Mouse (Mus musculus) kidney, adult 11 months (tissue): ENCODE results near the gene 1700003E16Rik.
"Not testable (repeated sequence)": the region's sequence is repeated elsewhere in the genome, so short reads cannot be mapped to it uniquely, and the experiment has no call there.

ENCODE experiments used
- DNase-seq: peaks from one replicate; pipeline ENCODE4 v3.0.0; 2022

1700003E16Rik gene

GRCm38 (mm10) chr6:83127419-83127818 lies 28.8 kb upstream of the 1700003E16Rik start:
- DNase-seq, result no peak

DNA sequence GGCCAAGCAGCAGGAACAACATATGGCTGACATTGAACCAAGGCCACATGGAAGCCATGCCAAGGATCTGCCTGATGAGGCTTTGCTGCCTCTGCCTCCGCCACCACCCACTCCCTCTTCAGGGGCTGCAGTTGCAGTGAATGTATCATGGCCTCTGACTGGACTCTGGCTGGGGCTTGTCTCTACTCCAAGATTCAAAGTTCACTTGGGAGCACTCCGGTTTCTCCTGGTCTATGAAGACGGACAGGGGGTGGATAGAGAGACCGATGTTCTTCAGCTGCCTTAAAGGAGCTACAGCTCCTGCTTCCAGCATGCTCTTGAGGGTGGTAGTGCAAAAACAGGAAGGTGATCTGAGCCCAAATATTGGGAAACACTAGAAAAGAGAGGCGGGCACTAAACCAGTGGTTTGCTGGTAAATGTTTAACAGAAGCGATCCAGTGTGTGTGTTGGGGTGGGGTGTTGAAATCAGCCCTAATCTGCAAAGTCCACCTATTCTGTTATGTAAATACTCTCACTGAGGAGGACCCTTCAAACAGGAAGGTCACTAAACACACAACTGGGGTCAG lies 24.7 kb upstream of the 1700003E16Rik start:
- DNase-seq, result peak; percentile 88

GRCm38 (mm10) chr6:83132176-83132919 lies 23.9 kb upstream of the 1700003E16Rik start:
- peak; percentile 35 for DNase-seq

- DNase-seq, result peak; percentile 51
These were observed 22.0 kb upstream of the 1700003E16Rik start for GRCm38 (mm10) chr6:83134226-83134625.

- DNase-seq, result peak; percentile 77
These were observed 21.2 kb upstream of the 1700003E16Rik start, which contains the start of gene Rtkn for GRCm38 (mm10) chr6:83134951-83135513. Rtkn (plus strand) TSS chr6:83135463.

- peak; percentile 80 for DNase-seq
These were observed 20.5 kb upstream of the 1700003E16Rik start for GRCm38 (mm10) chr6:83135571-83136161.

DNA sequence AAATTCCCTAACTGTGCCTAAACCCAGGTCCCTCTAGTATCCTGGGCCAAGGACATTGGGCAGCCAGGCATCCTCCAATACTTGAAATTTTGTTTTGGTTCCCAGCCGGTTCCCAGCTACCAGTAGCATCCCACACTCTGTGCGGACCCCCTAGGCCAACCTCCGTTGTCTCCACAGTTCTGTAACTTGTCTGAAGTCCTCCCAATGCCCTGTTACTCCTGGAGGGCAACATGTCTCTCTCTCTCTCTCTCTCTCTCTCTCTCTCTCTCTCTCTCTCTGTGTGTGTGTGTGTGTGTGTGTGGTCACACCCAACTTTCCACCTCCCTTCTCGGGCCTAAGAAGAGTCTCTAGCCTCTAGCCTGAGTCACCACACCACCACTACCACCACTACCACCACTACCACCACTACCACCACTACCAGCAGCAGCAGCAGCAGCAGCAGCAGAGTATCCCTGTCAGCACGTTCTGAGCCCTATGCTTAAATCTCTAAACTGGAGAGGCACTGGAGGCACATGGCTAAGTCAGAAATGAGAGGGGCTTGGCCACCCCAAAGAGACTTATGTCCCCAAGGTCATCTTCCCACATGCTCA lies 19.8 kb upstream of the 1700003E16Rik start:
- DNase-seq, result no peak

- DNase-seq, result peak; percentile 70
These were observed 19.2 kb upstream of the 1700003E16Rik start for GRCm38 (mm10) chr6:83136881-83137575.

DNA sequence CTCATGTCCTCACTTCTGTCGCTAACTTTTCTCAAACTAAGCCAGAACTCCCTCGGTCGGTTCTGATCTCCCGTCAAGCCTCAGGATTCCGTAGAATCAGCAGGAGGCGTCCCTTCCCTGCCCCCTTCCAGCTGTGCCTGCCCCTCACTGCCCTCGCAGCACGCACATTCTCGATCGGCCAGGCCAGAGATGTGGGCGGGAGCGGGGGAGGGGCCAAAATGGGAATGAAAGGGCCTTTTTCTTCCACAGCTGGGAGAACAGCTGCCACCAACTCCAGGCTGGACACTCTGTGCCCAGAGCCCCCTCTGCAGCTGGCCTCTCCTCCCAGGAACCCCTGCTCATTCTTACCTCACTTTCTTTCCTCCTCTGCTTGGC lies 18.6 kb upstream of the 1700003E16Rik start:
- DNase-seq, result peak; percentile 89

GRCm38 (mm10) chr6:83138056-83138455 lies 18.1 kb upstream of the 1700003E16Rik start:
- DNase-seq, result peak; percentile 36

GRCm38 (mm10) chr6:83140044-83140443 lies 16.2 kb upstream of the 1700003E16Rik start:
- no peak for DNase-seq

GRCm38 (mm10) chr6:83141636-83142035 lies 14.6 kb upstream of the 1700003E16Rik start:
- DNase-seq, result no peak

GRCm38 (mm10) chr6:83142211-83142731 lies 13.9 kb upstream of the 1700003E16Rik start:
- DNase-seq, result no peak

DNA sequence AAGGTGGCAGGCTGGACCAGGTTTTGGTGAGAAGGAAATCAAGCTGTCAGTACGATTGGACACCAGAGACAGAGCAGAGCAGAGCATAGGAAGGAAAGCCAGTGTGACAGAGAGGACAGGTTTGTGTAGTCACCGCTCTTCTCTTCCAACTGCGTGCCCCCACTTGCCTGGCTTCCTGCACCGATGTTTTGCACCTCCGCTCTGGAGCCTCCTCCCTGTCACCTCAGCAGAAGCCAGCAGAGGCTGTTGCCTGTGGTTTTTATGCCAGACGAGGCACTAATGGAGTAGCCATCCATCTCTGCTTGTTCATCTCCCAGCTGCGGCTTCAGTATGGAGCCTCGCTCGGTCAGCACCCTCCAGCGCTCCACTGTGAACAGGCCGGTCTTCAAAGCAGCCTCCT lies 13.3 kb upstream of the 1700003E16Rik start:
- no peak for DNase-seq

DNA sequence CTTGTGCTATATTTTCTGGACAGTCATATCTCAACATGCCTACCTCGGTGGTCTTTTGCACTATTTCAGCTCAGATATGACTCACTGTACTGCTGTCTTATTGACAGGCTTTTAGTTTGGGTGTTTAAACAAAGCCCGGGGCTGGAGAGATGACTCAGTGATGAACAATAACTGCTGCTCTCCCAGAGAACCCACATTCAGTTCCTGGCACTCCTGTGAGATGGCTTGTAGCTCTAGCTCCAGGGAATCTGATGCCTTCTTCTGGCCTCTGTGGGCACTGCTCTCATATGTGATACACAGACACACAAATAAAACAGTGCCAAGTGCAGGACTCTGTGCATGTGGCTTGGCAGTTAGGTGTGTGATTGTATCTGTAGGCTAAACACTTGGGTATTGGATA lies 11.0 kb upstream of the 1700003E16Rik start:
- DNase-seq, result no peak

DNA sequence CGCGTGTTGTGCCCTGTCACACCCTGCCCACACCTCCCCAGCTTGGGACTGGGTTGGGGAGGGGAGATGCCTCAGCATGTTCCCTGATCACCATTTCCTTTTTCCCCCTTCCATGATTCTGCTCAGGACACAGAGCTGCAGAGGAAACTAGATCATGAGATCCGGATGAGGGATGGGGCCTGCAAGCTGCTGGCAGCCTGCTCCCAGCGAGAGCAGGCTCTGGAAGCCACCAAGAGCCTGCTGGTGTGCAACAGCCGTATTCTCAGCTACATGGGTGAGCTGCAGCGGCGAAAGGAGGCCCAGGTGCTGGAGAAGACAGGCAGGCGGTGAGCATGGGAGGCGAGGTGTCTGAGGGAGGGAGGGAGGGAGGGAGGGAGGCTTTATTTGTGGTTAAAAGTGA lies 10.4 kb upstream of the 1700003E16Rik start:
- no peak for DNase-seq

- DNase-seq, result no peak
These were observed 8.9 kb upstream of the 1700003E16Rik start for GRCm38 (mm10) chr6:83147280-83147679.

- no peak for DNase-seq
These were observed 4.5 kb upstream of the 1700003E16Rik start for GRCm38 (mm10) chr6:83151721-83152120.

DNA sequence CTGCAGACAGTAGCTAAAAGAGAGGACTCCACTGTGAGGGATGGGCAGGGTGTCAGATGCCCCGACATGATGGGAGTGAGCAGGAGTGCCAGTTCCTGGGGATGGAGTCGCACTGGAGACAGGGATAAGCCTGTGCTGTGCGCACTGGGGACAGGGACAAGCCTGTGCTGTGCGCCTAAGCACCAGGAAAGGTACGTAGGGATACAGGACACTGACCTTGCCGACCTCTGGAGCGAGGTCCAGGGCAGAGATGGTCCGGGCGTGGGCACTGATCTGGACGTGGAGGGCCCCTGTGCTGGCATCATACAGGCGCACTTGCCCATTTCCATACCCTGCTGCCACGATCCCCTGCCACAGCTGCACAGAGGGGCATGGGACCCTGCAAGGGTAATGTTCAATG lies 3.2 kb upstream of the 1700003E16Rik start:
- DNase-seq, result no peak

GRCm38 (mm10) chr6:83153485-83153884 lies 2.7 kb upstream of the 1700003E16Rik start:
- no peak for DNase-seq

- DNase-seq, result no peak
These were observed 509 bp upstream of the 1700003E16Rik start for GRCm38 (mm10) chr6:83155552-83156238.

- DNase-seq, result not testable (repeated sequence)
These were observed 3.3 kb downstream of the 1700003E16Rik start for GRCm38 (mm10) chr6:83159456-83159855.
